Mouse (Mus musculus): Measurements from ENCODE around the gene Arv1. TPM values are rescaled to one million over a fixed set of nuclear protein-coding genes. Genes with fewer than 3 reads are reported as not detected.

Gene Arv1
- 21.1 and 29.4 TPM in 2 replicates for polyA plus RNA-seq (2012; ENCODE audit: low replicate concordance)

DNA sequence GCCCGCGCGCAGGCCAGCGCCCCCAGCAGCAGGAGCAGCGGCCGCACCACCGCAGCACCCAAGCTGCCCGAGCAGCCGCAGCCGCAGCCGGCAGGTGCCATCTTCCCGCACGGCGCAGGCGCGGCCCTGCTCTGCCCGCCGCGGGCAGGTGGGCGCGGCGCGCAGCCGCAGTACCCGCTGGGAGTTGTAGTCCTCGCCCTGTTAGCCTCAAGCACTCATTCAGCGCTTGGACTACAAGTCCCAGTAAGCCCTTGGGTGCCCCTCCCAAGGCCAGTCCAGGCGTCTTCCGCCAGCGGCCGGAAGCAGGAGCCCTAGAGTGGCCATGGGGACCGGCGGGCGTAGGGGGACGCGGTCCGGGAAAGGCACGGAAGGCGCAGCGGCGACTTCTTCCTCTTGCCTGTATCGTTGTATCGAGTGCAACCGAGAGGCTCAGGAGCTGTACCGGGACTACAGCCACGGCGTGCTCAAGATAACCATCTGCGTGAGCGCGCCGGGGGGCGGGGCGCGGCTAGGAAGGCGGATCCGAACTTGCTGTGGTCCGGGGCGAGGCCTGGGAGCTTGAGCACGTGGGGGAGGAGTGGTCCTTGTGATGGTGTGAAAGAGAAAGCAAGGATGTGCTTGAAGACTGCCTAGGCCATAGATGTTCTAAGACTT is at the start of gene Arv1, which contains the start of gene Ttc13:
TSS of gene Arv1 (plus strand) at position 278 of the 654 bp plus-strand sequence.
TSS of gene Ttc13 (minus strand) at position 122 of the 654 bp plus-strand sequence.

GRCm38 (mm10) chr8:124751709-124752173 is 29.8 kb downstream of the Arv1 start, which contains the start of gene Fam89a:
Gene Fam89a (minus strand): TSS chr8:124751832.

Other genes with a start within 250 kb of the Arv1 start
- gene Cog2, start 201.4 kb upstream of the Arv1 start, polyA plus RNA-seq (2012; ENCODE audit: low replicate concordance): 20.2 and 21.6 TPM in 2 replicates
- gene Agt, start 152.4 kb upstream of the Arv1 start, polyA plus RNA-seq (2012; ENCODE audit: low replicate concordance): not detected in 2 replicates
- 0.33 and 0.72 TPM in 2 replicates for gene Capn9, start 146.0 kb upstream of the Arv1 start, polyA plus RNA-seq (2012; ENCODE audit: low replicate concordance)
- gene 2310022B05Rik, start 58.8 kb upstream of the Arv1 start, polyA plus RNA-seq (2012; ENCODE audit: low replicate concordance): 8.7 and 13.9 TPM in 2 replicates
- gene Ttc13, start 156 bp upstream of the Arv1 start, polyA plus RNA-seq (2012; ENCODE audit: low replicate concordance): 18.3 and 25.7 TPM in 2 replicates
- gene Fam89a, start 29.7 kb downstream of the Arv1 start, polyA plus RNA-seq (2012; ENCODE audit: low replicate concordance): 1.8 and 6.9 TPM in 2 replicates
- gene Trim67, start 71.0 kb downstream of the Arv1 start, polyA plus RNA-seq (2012; ENCODE audit: low replicate concordance): not detected in 2 replicates
- 42.4 and 52.0 TPM in 2 replicates for gene Gnpat, start 140.9 kb downstream of the Arv1 start, polyA plus RNA-seq (2012; ENCODE audit: low replicate concordance)
- gene 2810004N23Rik, start 141.0 kb downstream of the Arv1 start, polyA plus RNA-seq (2012; ENCODE audit: low replicate concordance): 7.6 and 16.2 TPM in 2 replicates
- 8.4 and 10.4 TPM in 2 replicates for gene Exoc8, start 175.6 kb downstream of the Arv1 start, polyA plus RNA-seq (2012; ENCODE audit: low replicate concordance)
- 5.8 and 12.3 TPM in 2 replicates for gene Sprtn, start 175.7 kb downstream of the Arv1 start, polyA plus RNA-seq (2012; ENCODE audit: low replicate concordance)
- gene Egln1, start 227.2 kb downstream of the Arv1 start, polyA plus RNA-seq (2012; ENCODE audit: low replicate concordance): 12.1 and 23.5 TPM in 2 replicates